Mouse (Mus musculus) adrenal gland, postnatal 10 days (tissue): ENCODE data around the gene Pnmt. TPM values are rescaled to one million over a fixed set of nuclear protein-coding genes. Genes with fewer than 3 reads are reported as not detected.

ENCODE experiments used
- DNase-seq: peaks from one replicate; pipeline ENCODE4 v3.0.0; 2021; ENCODE audit warnings: mixed read lengths
- long read RNA-seq, 2 experiments: library from polyadenylated mRNA; stranded (forward); transcript quantifications; one replicate each; pipeline ENCODE4 v2.0.0; 2021
- total RNA-seq, 2 experiments: library from RNA; stranded (reverse); gene quantifications; 2 replicates each; pipeline ENCODE4 v1.2.3; 2021

The Pnmt gene
- 100 to 1,000 TPM; 442 to 819 TPM for total RNA-seq
- long read RNA-seq, experiment 1, transcript Pnmt-201 (3 exons, 1,154 nt): major isoform, 809 of 922 reads
- long read RNA-seq, experiment 1, partial matches to known transcripts: 26 of 922 reads
- long read RNA-seq, experiment 1, other reads (novel, unspliced or antisense): 87 of 922 reads
- long read RNA-seq, experiment 2, transcript Pnmt-201 (3 exons, 1,154 nt): major isoform, 385 of 433 reads
- long read RNA-seq, experiment 2, partial matches to known transcripts: 43 of 433 reads
- long read RNA-seq, experiment 2, other reads (novel, unspliced or antisense): 5 of 433 reads

DNA sequence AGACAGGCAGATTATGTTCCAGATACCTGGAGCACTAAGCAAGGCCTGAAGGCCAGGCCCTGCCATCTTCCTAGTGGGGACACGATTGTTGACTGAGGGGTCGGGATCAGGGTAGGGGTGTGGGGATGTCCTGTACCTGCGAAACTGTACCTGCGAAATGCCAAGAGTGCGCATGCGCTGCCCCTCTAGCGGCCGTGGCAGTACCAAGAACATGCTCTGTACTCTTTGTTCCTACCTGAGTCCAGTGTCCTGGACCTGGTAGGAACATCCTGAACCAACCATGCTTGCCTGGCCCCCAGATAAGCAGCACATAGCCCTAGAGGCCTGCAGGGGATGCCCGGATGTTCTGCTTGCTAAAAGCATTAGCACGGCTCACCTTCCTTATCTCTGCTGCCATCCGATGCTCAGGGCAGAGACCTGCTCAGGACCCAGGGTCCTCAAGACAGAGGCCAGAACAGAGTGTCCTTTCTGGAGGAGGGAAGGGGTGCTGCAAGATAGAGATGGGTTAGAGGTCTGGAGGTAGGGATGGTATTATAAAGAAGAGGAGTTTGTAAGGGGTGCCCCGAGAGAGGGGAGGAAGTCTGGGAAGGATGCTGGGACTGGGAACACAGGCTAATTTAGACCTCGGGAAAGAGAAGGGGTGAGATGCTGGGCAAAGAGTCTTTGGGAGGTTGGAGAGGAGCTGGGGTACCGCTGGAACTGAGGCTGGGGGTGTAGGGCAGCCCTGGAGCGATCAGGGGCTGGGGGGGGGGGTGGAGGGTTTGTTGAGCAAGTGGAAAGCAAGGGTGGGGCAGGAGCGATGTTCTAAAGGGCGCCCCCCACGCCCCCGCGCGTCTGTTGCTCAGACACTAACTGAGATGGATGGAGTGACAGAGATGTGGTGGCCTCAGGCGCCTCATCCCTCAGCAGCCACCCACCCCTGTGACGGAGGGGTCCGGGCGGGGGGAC is at the start of gene Pnmt:
Pnmt (plus strand) TSS at position 813 of the 948 bp plus-strand sequence.
- no peak for DNase-seq

DNA sequence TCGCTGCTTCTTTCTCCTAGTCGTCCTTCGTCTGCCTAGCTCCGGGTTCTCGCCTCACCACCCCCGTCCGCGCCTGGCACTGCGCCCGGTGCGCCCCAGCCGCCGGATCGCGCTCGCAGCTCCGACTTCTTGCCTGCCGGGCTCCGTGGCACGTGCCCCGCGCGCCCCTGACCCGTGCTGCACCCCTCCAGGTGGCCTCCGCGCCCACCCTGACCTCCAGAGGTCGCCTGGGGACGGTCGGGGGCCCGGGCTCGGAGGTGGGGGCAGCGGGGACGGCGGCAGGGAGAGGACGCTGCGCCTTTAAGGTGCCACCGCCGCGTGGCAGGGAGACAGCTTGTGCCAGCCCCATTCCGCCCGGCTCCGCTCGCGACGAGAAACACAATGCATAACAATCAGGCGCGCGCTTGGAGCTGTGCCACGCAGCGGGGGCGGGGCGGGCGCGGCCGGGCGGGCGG is 47.7 kb upstream of the Pnmt start:
- DNase-seq: peak; percentile 62

DNA sequence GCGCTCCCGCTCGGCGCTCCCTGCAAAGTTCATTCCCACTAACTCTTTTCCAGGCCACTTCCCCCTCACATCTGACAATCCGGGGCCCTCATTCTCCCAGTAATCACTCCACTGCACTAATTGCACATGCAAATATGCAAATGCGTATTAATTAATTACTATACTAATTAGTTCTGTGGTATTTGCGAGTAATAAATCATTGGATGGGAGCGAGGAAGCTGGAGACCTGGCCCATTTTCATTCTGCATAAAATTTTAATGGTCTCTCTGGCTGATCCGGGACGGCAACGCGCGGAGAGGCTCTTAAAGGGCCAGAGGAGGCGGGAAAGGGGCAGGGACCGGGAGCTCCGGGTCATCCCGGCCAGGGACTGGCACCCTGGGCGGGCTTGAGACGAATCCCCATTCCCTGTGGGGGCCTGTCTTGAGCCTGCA is 47.2 kb upstream of the Pnmt start:
- no peak for DNase-seq

DNA sequence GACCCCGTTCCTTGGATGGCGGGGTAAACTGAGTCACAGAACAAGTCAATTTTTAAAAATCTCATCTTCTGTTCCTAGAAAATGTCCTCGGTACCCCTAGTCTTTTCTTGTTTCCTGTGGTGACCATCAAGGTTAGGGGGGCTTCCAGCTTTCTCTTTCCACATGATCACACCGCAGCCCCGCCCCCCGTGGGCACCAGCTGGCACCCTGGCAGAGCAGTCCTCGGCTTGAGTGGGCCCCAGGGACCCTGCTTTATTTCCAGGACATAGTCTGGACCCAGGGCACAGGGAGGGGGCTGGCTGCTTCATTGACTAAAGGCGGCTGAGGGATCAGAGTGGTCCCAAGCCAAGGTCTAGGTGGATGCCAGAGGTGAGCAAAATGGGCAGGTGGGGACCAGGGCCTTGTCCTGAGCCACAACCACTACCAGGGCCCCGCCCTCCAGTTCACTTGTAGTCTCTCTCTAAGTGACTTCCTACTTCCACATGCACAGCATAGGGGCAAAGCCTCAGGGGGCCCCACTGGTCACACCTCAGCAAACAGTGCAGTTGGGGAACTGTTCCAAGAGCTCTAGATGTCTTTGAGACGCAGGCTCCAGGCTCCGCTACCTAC is 46.5 kb upstream of the Pnmt start:
- no peak for DNase-seq

DNA sequence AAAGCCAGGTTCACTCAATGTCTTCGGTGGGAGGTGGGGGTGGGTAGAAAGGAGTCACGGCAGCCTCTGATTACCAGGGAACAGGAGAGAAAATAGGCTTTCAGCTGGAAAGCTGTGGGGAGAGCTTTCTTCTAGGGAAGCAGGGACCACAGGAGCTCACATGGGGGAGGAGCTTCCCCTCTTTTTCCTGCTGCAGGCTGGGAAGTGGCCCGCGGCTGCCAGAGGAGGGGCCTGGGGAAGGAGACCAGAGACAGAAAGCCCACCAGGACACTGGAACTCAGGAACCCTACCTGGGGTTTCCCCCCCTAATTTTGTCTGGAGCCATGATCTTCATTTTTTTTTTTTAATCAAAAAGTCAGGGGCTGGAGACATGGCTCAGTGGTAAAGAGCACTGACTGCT is 45.7 kb upstream of the Pnmt start:
- DNase-seq: no peak

DNA sequence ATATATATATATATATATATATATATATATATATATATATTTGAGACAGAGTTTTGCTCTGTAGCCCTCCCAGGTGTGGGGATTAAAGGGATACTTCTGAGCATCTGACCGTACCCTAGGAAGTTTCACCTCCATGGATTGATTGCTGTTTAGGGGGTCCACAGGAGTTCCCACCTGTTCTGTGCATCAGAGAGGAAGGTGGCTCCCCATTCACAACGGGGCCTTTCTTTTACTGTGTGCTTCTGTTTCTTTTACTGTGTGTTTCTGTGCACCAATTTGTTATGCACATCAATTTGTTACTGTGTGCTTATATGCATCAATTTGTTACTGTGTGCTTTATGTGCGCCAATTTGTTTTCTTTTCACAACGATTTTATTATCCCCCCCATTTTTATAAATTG is 45.1 kb upstream of the Pnmt start:
- DNase-seq: no peak

DNA sequence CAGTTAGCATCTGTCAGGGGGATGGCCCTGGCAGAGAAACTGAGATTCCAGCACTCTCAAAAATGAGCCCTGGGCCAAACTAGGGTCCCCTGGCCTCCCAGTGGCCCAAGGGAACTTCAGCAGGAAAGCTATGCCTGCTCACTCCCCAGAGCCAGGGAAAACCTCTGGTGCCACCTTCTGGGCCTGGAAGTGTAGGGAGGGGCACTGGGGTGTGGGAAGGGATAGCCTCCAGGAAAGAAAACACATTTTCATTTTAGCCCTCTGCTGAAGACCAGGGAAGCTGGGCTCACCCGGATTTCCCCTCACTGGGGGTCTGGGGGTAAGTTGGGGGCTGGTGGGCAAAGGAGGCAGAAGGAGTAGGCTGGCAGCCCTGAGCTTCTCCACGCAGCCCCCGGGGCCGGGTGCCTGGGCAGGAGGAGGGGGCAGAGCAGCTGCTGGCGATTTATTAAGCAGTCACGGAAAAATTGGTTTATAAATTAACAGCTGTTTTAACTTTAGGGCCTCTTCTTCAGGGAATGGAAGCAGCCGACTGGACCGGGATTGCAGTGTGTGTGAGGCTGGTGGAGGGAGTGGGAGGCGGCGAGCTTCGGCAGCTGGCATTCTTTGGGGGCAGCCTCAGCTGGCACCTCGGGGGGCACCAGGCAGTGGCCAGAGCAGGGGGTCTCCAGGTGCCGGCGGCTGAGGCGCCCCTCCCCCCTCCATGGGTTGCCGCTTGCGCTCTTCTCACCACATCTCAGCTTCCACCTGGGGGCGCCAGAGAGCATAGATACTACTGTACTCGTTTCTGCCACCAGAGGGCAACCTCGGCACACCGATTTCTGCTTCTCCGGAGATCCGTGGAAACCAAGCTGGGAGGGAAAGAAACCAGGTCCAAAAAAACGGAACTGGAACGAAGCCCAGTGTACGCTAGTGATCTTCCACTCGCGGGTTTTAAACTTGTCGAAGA is 44.0 kb upstream of the Pnmt start:
- DNase-seq: peak; percentile 96

DNA sequence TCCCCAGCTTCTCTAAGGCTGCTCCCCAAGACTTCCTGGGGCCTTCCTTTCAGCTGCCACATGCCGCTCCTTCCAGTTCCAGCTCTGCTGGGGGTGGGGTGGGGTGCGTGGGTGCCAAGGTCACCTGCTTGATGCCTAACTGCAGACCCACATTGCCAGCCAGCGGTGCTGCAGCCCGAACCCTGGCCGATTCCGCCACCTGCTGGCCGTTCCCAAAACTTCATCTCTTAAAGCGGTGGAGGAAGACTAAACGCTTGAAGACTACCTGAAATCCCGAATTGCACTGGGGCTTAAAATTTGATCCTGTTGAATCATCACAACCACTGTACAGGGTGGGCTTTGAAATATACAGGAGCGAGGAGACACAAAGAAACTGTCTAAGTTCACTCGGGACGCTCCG is 41.0 kb upstream of the Pnmt start:
- peak; percentile 90 for DNase-seq

DNA sequence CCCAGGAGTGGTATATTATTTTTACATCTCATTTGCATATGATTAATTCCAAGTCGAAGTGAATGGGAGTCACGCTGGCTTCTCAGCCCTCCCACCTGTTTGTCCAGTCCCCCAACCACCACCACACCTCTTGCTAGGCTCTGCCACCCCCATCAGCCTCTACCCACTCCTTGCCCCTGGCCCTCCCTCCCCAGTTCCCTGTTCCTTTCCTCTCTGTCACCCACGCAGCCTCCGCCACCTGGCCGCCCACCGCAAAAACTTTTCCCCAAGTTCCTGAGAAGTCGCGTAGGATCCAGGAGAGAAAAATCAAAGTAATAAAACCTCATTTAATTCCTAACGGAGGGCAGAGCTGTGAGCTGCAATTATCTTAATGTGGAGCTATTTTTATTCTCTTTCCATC is 40.1 kb upstream of the Pnmt start:
- DNase-seq: no peak

DNA sequence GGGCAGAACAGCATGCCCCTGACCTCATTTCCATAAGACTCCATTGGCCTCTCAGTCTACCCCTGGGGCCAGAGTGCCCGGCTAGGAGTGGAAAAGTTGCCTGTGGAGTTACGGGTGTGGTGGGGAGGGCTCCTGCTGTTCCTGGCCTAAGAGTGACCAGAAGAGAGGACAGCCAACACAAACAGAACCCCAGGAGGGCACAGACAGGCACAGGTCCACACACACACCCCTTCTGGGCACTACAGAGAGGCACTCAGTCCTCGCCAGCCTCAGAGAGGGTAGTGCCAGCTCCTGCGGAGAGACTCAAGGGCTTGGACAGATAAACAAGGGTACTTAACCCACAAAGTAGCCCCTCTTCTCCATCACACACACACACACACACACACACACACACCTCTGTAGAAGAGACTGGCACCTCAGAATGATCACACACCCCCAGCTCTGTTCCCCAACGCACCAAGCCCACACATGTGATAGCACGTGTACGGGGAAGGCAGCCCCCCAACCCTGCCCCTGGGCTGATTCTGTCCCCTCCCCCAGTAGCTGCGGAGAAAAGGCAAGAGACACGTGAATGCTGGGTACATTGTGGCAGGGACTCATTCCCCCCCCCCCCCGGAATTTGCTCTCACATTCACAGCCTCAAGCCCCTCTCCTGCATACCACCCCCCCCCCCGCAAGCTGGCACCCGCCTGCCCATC is 38.7 kb upstream of the Pnmt start:
- no peak for DNase-seq

DNA sequence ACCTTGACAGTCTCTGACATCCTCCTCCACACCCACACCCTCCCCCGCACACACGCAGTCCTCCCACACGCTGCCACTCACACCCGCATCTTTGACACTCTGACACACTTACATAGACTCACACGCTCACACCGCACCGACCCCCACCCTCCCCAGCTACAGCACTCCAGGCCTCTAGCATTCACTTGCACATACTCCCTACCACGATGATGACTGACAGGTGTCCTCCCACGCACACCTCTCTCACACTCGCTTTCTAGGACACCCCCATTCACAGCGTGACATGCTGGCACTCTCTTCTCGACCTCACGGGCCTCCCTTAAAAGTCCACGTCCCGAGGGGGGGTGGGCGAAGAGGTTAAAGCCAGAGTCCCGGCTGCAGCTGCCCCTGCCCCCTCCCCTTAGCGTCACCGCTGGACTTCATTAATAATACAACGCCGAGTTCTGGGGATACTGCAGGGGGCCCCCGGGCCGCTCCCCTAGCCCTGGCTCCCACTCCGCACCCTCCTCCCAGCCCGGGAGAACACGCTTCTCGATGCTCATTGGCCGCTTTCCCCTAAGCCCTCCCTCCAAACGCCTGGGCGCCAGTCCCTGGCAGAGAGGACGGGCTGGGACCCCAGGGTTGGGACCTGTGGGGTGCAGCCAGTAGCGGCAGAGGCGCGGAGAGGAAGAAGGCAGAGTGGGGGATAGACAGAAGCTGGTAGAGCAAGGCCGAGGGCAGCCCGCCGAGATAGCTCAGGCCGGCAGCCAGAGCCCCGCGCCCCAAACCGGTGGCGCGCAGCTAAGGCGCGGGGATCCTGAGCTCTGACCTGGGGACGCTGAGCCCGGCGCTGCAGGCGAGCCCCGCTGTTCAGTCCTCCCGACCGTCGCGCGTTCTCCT is 37.9 kb upstream of the Pnmt start, which contains the start of gene Ppp1r1b:
Ppp1r1b (plus strand) TSS at position 322 of the 879 bp plus-strand sequence.
- DNase-seq: peak; percentile 68

DNA sequence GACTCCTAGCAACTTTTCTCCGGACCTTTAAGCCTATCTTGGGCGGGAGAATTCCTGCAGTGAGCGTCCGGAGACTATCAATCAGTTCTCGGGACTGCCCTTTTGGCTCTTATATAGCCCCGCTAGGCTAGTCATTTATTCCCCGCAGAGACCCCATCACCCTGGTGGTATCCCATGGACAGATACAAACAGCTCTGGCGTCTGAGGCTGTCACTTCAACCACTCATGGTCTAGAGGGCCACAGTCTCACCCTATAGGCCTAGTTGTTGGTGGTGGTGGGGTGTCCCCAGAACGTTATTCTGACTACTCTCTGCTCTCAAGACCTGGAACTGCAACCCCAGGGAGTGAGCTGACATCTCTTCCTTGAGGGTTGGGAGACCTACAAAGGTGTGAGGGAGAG is 36.9 kb upstream of the Pnmt start:
- DNase-seq: no peak

DNA sequence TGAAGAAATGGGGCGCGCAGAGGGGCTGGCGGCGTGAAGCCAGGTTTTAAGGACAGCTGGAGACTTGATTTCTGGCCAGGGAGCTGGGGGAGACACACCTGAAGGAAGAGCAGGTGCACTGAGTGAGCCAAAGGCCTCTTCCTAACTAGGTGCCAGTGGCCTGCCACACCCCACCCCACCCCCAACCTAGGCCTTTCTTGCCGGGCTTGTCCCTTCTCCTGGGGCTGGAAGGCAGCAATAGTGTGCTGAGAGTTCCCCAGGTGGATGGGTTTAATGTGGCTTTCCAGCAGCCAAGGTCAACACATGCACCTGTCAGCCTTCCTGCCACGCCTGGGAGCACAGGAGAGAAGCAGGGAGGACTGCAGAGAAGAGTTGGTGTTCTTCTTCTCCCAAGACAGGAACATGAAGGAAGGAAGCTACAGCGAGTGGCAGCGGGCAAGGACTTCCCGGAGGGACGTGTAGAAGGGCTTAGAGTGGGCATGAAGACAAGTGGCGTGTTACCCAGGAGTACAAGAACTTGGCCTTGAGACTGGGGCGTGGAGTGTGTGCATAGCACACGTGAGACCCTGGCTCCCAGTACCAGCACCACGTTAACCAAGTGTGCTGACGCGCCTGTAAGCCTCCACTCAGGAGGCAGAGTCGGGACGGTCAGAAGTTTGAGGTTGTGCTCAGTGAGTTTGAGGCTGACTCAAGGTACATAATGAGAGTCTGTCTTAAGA is 33.8 kb upstream of the Pnmt start:
- DNase-seq: no peak

DNA sequence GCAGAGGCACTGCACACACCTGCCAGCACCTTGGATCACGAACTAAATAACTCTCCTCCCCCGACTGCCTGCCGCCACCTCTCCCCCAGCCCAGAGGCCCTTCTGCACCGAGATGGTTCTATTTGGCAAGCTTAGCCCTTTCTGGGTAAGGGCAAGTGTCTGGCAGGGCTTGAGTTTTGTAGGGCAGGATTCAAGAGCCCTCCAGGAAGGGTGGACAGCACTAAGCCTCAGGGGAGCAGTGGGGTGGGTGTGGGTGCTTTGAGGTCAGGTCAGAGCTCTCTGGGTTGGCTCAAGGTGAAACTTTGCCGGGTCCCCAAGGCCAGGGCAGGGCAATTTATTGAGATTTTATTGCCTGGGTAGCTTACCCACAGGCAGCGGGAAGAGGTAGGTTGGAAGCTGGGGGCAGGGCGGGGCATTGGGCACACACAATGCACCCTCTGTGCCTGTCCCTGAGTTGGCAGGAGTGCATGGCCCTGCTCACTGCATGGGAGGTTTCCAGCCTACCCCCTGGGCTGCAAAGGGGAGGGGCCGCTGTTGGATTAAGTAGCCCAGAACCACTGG is 32.5 kb upstream of the Pnmt start:
- no peak for DNase-seq

DNA sequence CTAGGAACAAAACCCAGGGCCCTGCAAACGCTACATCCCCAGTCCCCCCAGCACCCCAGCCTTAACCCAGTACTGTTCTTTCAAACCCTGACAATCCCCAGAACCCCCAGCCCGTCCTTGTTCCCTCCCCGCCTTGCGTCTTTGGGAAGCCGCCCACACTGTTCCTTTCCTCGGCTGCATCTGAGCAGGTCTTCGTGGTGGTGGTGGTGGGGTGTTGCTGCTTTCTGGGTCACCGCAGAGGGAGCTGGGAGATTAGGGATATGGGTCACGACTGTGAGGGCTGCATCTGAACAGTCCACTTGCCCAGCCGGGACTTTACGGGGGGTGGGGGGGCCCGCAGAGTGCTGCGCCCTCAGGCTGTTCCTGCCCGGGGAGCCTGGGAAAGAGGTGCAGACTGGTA is 31.8 kb upstream of the Pnmt start:
- DNase-seq: no peak

DNA sequence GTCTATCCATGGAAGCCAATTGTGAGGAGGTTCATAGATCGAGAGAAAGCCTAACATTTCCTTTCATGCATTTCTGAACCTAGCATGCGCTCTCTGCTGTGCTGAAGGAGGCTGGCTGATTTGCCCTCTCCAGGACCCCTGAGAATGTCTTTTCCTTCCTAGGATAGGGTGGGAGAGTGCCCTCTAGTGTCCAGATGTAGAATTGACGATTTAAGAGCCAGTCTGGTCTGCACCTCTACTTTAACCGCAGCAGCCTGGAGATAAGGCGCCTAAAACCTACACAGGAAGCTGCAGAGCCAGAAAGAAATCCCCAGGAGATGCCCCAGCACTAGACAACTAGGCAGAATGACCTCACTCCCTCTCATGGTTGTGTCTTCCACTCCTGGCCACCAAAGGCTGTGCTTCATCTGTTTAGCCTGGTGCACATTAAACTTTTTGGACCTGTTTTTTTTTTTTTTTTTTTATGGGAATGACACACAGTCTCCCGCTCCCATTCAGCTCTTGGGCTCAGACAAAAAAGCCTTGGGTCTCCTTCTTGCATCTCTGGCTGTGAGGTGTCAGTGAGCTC is 30.4 kb upstream of the Pnmt start:
- DNase-seq: peak; percentile 54

DNA sequence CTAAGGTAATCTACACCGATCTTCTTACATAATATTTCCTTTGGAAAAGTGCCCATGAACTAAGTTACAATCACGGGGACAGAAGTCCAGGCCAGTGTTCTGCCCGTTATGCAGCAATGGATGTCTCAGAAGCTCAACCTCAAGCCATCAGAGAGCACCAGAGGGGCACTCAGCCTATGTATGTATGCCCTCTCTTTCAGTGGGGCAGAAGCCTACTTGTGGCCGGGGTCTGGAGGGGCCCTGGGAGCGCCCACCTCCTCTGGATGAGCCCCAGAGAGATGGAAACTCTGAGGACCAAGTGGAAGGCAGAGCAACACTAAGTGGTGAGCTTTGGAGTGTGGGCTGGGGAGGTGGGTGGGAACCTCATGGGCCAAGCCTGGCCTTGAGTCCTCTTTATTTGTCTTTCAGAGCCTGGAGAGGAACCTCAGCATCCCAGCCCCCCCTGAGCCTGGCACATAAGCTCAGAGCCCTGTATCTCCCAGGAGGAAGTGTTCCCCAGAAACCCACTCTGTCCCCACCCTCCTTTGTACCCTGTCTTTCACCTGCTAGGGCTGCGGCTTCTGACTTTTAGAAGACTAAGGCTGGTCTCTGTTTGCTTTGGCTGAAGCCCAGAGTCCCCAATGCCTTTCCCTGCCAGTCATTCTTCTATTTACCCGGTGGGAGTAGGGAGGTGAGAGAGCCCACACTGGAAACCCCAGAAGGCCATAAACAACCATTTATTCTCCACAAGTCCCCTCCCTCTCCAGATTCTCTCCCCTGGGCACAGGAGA is 29.4 kb upstream of the Pnmt start:
- no peak for DNase-seq
